Mouse (Mus musculus) embryonic fibroblast, embryonic 13.5 days (primary cell): ENCODE data around the gene Ildr1.

Experiments
- CTCF ChIP-seq: IDR thresholded peaks from 2 replicates; pipeline ENCODE4 v1.5.1; 2011; ENCODE audit warnings: mild to moderate bottlenecking, control low read depth, low read length, moderate library complexity, borderline replicate concordance; ENCODE audit not compliant: insufficient read depth
- POLR2A ChIP-seq: IDR thresholded peaks from 2 replicates; pipeline ENCODE4 v1.6.1; 2011; ENCODE audit warnings: low read depth, mild to moderate bottlenecking, control low read depth, low read length, moderate library complexity

GRCm38 (mm10) chr16:36735421-36735820 is 41.6 kb downstream of the Ildr1 start:
- no peak for TF ChIP-seq CTCF
- TF ChIP-seq POLR2A, result no peak
